Mouse (Mus musculus) limb, embryonic 11.5 days (tissue): ENCODE results near the gene Atg9a. TPM values are rescaled to one million over a fixed set of nuclear protein-coding genes. Genes with fewer than 3 reads are reported as not detected.
A peak's percentile ranks its signal among the peaks of the same experiment; 100 is the strongest.

Source experiments
- ATAC-seq: fragments of 200-750 bp; cut with Nextera tagmentation; 2 replicates; pipeline ENCODE4 v1.8.0; 2017; ENCODE audit warnings: low read depth; ENCODE audit not compliant: insufficient number of reproducible peaks, low FRiP score, low TSS enrichment
- DNase-seq: peaks from one replicate; pipeline ENCODE4 v3.0.0-alpha.2; 2015; ENCODE audit warnings: low spot score
- H3K27ac ChIP-seq: fragments of 300-500 bp; sonication (generic); replicated peaks from 2 replicates; pipeline ENCODE4 v1.5.1; 2014; ENCODE audit warnings: low read depth, mild to moderate bottlenecking, low read length
- H3K27me3 ChIP-seq: fragments of 300-500 bp; sonication (generic); 2 replicates; pipeline ENCODE4 v1.6.1; 2014; ENCODE audit warnings: mild to moderate bottlenecking, low read length, mixed read lengths; ENCODE audit not compliant: control insufficient read depth, insufficient read depth
- H3K36me3 ChIP-seq: fragments of 300-500 bp; sonication (generic); 2 replicates; pipeline ENCODE4 v1.6.1; 2014; ENCODE audit warnings: mild to moderate bottlenecking, low read length, moderate library complexity, mixed read lengths; ENCODE audit not compliant: control insufficient read depth, insufficient read depth
- H3K4me1 ChIP-seq: fragments of 300-500 bp; sonication (generic); 2 replicates; pipeline ENCODE4 v1.6.1; 2014; ENCODE audit warnings: low read length, mixed read lengths; ENCODE audit not compliant: control insufficient read depth, insufficient read depth
- H3K4me2 ChIP-seq: fragments of 300-500 bp; sonication (generic); 2 replicates; pipeline ENCODE4 v1.6.1; 2014; ENCODE audit warnings: low read depth, mild to moderate bottlenecking, moderate library complexity; ENCODE audit not compliant: severe bottlenecking
- H3K4me3 ChIP-seq: fragments of 300-500 bp; sonication (generic); 2 replicates; pipeline ENCODE4 v1.5.1; 2014; ENCODE audit warnings: low read depth, low read length
- H3K9ac ChIP-seq: fragments of 300-500 bp; sonication (generic); 2 replicates; pipeline ENCODE4 v1.6.1; 2014; ENCODE audit warnings: mild to moderate bottlenecking, low read length
- H3K9me3 ChIP-seq: fragments of 300-500 bp; sonication (generic); 2 replicates; pipeline ENCODE4 v1.6.1; 2016; ENCODE audit warnings: low read length; ENCODE audit not compliant: control insufficient read depth
- WGBS: fragments of 180-500 bp; shearing (Covaris S2); extraction: QIAGEN DNeasy Blood & Tissue Kit; methylation state at CpG from one replicate; pipeline ENCODE4 v1.1.7; 2014; 5-methylcytosine and 5-hydroxymethylcytosine counted together
- polyA plus RNA-seq: library from polyadenylated mRNA; unstranded; fragments of >200 nt; fragmentation: Nextera tagmentation; extraction: Ambion mirVana; gene quantifications from 2 replicates; pipeline ENCODE4 v1.2.1, GENCODE M21; 2014

Gene Atg9a
- polyA plus RNA-seq, 1 experiment from 2014 or later = 15.1 TPM

- peaks cover 9% of the 10 kb centered on the region for H3K4me1 ChIP-seq
- H3K4me3 ChIP-seq = no peak overlapping the region
These were observed 20.5 kb upstream of the Atg9a start for GRCm38 (mm10) chr1:75212542-75212941.

GRCm38 (mm10) chr1:75211141-75211708, 19.2 kb upstream of the Atg9a start:
- WGBS = 13% methylated on average over 17 of the region's 17 CpGs
- H3K27me3 ChIP-seq = no peaks in the 10 kb centered on the region
- H3K36me3 ChIP-seq = peaks cover 5% of the 10 kb centered on the region; the same call in 1 of the 2 replicates
- ATAC-seq (no peak), DNase-seq (no peak)
- H3K4me2 ChIP-seq = peak overlapping the region; percentile 78
- no peaks in the 10 kb centered on the region for H3K9me3 ChIP-seq
- peak overlapping the region; percentile 80 for H3K9ac ChIP-seq
- H3K4me1 ChIP-seq = peaks cover 9% of the 10 kb centered on the region
- no peak overlapping the region for H3K27ac ChIP-seq
- peak overlapping the region; percentile 79 for H3K4me3 ChIP-seq

More at GRCm38 (mm10) chr1:75212542-75212941, 20.5 kb upstream of the Atg9a start:
- Histone ChIP-seq H3K4me2 (no peak overlapping the region), H3K9me3 (no peaks in the 10 kb centered on the region), H3K27me3 (peaks cover 5% of the 10 kb centered on the region), H3K9ac (no peak overlapping the region), H3K27ac (no peak overlapping the region), H3K36me3 (peaks cover 5% of the 10 kb centered on the region; the same call in 1 of the 2 replicates)
- 88% methylated on average over 4 of the region's 4 CpGs for WGBS
- DNase-seq (no peak), ATAC-seq (no peak)

GRCm38 (mm10) chr1:75210136-75211087, 18.4 kb upstream of the Atg9a start, which contains the start of the genes Glb1l and Stk16:
TSS of gene Glb1l (minus strand) at chr1:75210813.
TSS of gene Stk16 (plus strand) at chr1:75210838.
- H3K27ac ChIP-seq = no peak within 1 kb of the TSS
- ATAC-seq = peak; percentile 90
- peak within 1 kb of the TSS; percentile 79 for H3K4me3 ChIP-seq
- H3K9me3 ChIP-seq = no peaks in the 10 kb centered on the region
- H3K4me2 ChIP-seq = peak within 1 kb of the TSS; percentile 78
- H3K27me3 ChIP-seq = no peaks in the 10 kb centered on the region
- peak within 1 kb of the TSS; percentile 80 for H3K9ac ChIP-seq
- peaks cover 3% of the 10 kb centered on the region; the same call in 1 of the 2 replicates for H3K36me3 ChIP-seq
- peak; percentile 99 for DNase-seq
- 5% methylated on average over 42 of the region's 42 CpGs for WGBS
- H3K4me1 ChIP-seq = peaks cover 9% of the 10 kb centered on the region

- H3K4me2 ChIP-seq = peak overlapping the region; percentile 56
- peak overlapping the region; percentile 31 for H3K4me3 ChIP-seq
- no peak overlapping the region for H3K27ac ChIP-seq
- peaks cover 9% of the 10 kb centered on the region for H3K4me1 ChIP-seq
- DNase-seq (peak; percentile 47), ATAC-seq (no peak)
- H3K9ac ChIP-seq = peak overlapping the region; percentile 55
- H3K36me3 ChIP-seq = no peaks in the 10 kb centered on the region; the same call in 1 of the 2 replicates
- 15% methylated on average over 34 of the region's 34 CpGs for WGBS
- H3K27me3 ChIP-seq = no peaks in the 10 kb centered on the region
- no peaks in the 10 kb centered on the region for H3K9me3 ChIP-seq
These were observed 17.1 kb upstream of the Atg9a start for GRCm38 (mm10) chr1:75208967-75209678.

- whole genome bisulfite sequencing = 86% methylated on average over 1 of the region's 1 CpGs
- H3K36me3 ChIP-seq = peaks cover 7% of the 10 kb centered on the region; the same call in 1 of the 2 replicates
- ATAC-seq = no peak
These were observed 9.2 kb upstream of the Atg9a start for GRCm38 (mm10) chr1:75201236-75201635.

GRCm38 (mm10) chr1:75192452-75192851, 456 bp upstream of the Atg9a start:
- no peak for ATAC-seq

More at GRCm38 (mm10) chr1:75201236-75201635, 9.2 kb upstream of the Atg9a start:
- Histone ChIP-seq H3K4me1 (no peaks in the 10 kb centered on the region), H3K4me2 (no peak overlapping the region), H3K4me3 (no peak overlapping the region), H3K27me3 (no peaks in the 10 kb centered on the region), H3K27ac (no peak overlapping the region), H3K9ac (no peak overlapping the region), H3K9me3 (no peaks in the 10 kb centered on the region)
- no peak for DNase-seq

GRCm38 (mm10) chr1:75191258-75191621, 756 bp downstream of the Atg9a start:
- 47% methylated on average over 5 of the region's 5 CpGs for WGBS
- Histone ChIP-seq H3K27me3 (no peaks in the 10 kb centered on the region), H3K4me3 (peak overlapping the region; percentile 68), H3K9me3 (no peaks in the 10 kb centered on the region), H3K9ac (peak overlapping the region; percentile 72), H3K36me3 (peaks cover 7% of the 10 kb centered on the region), H3K4me2 (peak overlapping the region; percentile 94), H3K27ac (no peak overlapping the region), H3K4me1 (peaks cover 8% of the 10 kb centered on the region)
- ATAC-seq (no peak; the same call in none of the 2 replicates), DNase-seq (no peak)

More at GRCm38 (mm10) chr1:75192452-75192851, 456 bp upstream of the Atg9a start:
- no peak for DNase-seq
- no peaks in the 10 kb centered on the region; the same call in 1 of the 2 replicates for H3K36me3 ChIP-seq
- H3K27me3 ChIP-seq = no peaks in the 10 kb centered on the region
- peak overlapping the region; percentile 94 for H3K4me2 ChIP-seq
- peak overlapping the region; percentile 59 for H3K27ac ChIP-seq
- H3K9ac ChIP-seq = peak overlapping the region; percentile 79
- peaks cover 8% of the 10 kb centered on the region for H3K4me1 ChIP-seq
- no peaks in the 10 kb centered on the region for H3K9me3 ChIP-seq
- H3K4me3 ChIP-seq = peak overlapping the region; percentile 68
- WGBS = 0% methylated on average over 19 of the region's 19 CpGs

- peaks cover 8% of the 10 kb centered on the region for H3K4me1 ChIP-seq
- H3K4me2 ChIP-seq = 0 out of 2 replicates have a peak overlapping the region, but pooled peaks have one; percentile 94
- H3K36me3 ChIP-seq = peaks cover 12% of the 10 kb centered on the region
- H3K9ac ChIP-seq = no peak overlapping the region
- no peaks in the 10 kb centered on the region for H3K9me3 ChIP-seq
- H3K27me3 ChIP-seq = no peaks in the 10 kb centered on the region
- H3K4me3 ChIP-seq = no peak overlapping the region
- 71% methylated on average over 2 of the region's 2 CpGs for WGBS
- no peak for ATAC-seq
- DNase-seq = no peak
- H3K27ac ChIP-seq = no peak overlapping the region
These were observed 1.4 kb downstream of the Atg9a start for GRCm38 (mm10) chr1:75190577-75190976.
